Mouse (Mus musculus) CH12.LX (cell line): ENCODE results near the gene Stk25. TPM values are rescaled to one million over a fixed set of nuclear protein-coding genes. Genes with fewer than 3 reads are reported as not detected.

Source experiments
- DNase-seq: peaks from one replicate; pipeline ENCODE4 v3.0.0-alpha.2; 2013; ENCODE audit errors: extremely low read depth
- H3K27ac ChIP-seq: 2 replicates; pipeline ENCODE4 v1.5.1; 2012; ENCODE audit warnings: low read depth, mild to moderate bottlenecking, control low read depth, moderate library complexity; ENCODE audit not compliant: insufficient read depth
- H3K27me3 ChIP-seq: replicated peaks from 2 replicates; pipeline ENCODE3; 2012; ENCODE audit warnings: inconsistent platforms
- H3K36me3 ChIP-seq, 2 experiments: replicated peaks in 1 of 2; 2 replicates each; pipeline versions ENCODE3 to v1.6.1; 2012; ENCODE audit warnings: inconsistent platforms in 1 of 2, low read length in 1 of 2, mild to moderate bottlenecking in 1 of 2, mixed read lengths in 1 of 2, moderate library complexity in 1 of 2; ENCODE audit not compliant: control insufficient read depth in 1 of 2, insufficient read depth in 1 of 2
- H3K4me1 ChIP-seq, 2 experiments: 2 replicates each; pipeline ENCODE4 v1.6.1; 2012; ENCODE audit warnings: inconsistent platforms in 1 of 2, moderate library complexity in 1 of 2; ENCODE audit not compliant: insufficient read depth in 2 of 2, control insufficient read depth in 1 of 2
- H3K4me2 ChIP-seq: 2 replicates; pipeline ENCODE4 v1.6.1; 2012; ENCODE audit warnings: low read depth, mild to moderate bottlenecking, control low read depth; ENCODE audit not compliant: poor library complexity, insufficient read depth, severe bottlenecking
- H3K4me3 ChIP-seq, 3 experiments: fragments of 150-350 bp in 1 of 3; sonication (generic) in 1 of 3; replicated peaks in 1 of 3; 2 replicates each; pipeline versions ENCODE3 to v1.5.1; 2011 to 2012; ENCODE audit warnings: low read depth in 2 of 3, low read length in 2 of 3, mild to moderate bottlenecking in 2 of 3, moderate library complexity in 2 of 3, control low read depth in 1 of 3, improper control_type of control experiment in 1 of 3, inconsistent platforms in 1 of 3, mixed read lengths in 1 of 3; ENCODE audit not compliant: poor library complexity in 1 of 3
- H3K79me2 ChIP-seq: replicated peaks from 2 replicates; pipeline ENCODE4 v1.6.1; 2012; ENCODE audit warnings: mild to moderate bottlenecking, moderate library complexity; ENCODE audit not compliant: control insufficient read depth, poor library complexity, insufficient read depth, severe bottlenecking; ENCODE audit errors: extremely low read depth
- H3K9ac ChIP-seq: 2 replicates; pipeline ENCODE4 v1.6.1; 2012; ENCODE audit warnings: low read depth, mild to moderate bottlenecking, control low read depth, moderate library complexity; ENCODE audit not compliant: insufficient read depth
- H3K9me3 ChIP-seq: replicated peaks from 2 replicates; pipeline ENCODE3; 2012; ENCODE audit warnings: low read length, inconsistent platforms, mixed read lengths
- BHLHE40 ChIP-seq: IDR thresholded peaks from 2 replicates; pipeline ENCODE4 v1.6.1; 2011; ENCODE audit warnings: mild to moderate bottlenecking, low read depth, low read length, improper control_type of control experiment
- E2F4 ChIP-seq: IDR thresholded peaks from 2 replicates; pipeline ENCODE4 v1.6.1; 2011; ENCODE audit warnings: low read depth, low read length, improper control_type of control experiment; ENCODE audit not compliant: insufficient replicate concordance
- ETS1 ChIP-seq: conservative IDR thresholded peaks from 2 replicates; pipeline ENCODE4 v1.6.1; 2012; ENCODE audit warnings: low read depth, mild to moderate bottlenecking, inconsistent platforms, low read length, improper control_type of control experiment, moderate library complexity
- IRF4 ChIP-seq: IDR thresholded peaks from 2 replicates; pipeline ENCODE4 v1.6.1; 2014; ENCODE audit warnings: low read depth, mild to moderate bottlenecking, inconsistent platforms, low read length, improper control_type of control experiment
- MAFK ChIP-seq: IDR thresholded peaks from 2 replicates; pipeline ENCODE4 v1.6.1; 2011; ENCODE audit warnings: low read length, improper control_type of control experiment; ENCODE audit not compliant: insufficient replicate concordance
- MAX ChIP-seq: IDR thresholded peaks from 2 replicates; pipeline ENCODE4 v1.6.1; 2011; ENCODE audit warnings: low read length, improper control_type of control experiment
- MEF2A ChIP-seq: IDR thresholded peaks from 2 replicates; pipeline ENCODE4 v1.6.1; 2014; ENCODE audit warnings: low read depth, mild to moderate bottlenecking, inconsistent platforms, low read length, improper control_type of control experiment, borderline replicate concordance
- NELFE ChIP-seq: IDR thresholded peaks from 2 replicates; pipeline ENCODE4 v1.6.1; 2011; ENCODE audit warnings: low read depth, low read length, improper control_type of control experiment
- NRF1 ChIP-seq: IDR thresholded peaks from 2 replicates; pipeline ENCODE4 v1.6.1; 2014; ENCODE audit warnings: low read depth, mild to moderate bottlenecking, inconsistent platforms, low read length, improper control_type of control experiment, moderate library complexity
- RCOR1 ChIP-seq: conservative IDR thresholded peaks from 2 replicates; pipeline ENCODE4 v1.6.1; 2012; ENCODE audit warnings: low read depth, mild to moderate bottlenecking, inconsistent platforms, low read length, improper control_type of control experiment
- SMC3 ChIP-seq: IDR thresholded peaks from 2 replicates; pipeline ENCODE4 v1.6.1; 2011; ENCODE audit warnings: low read depth, low read length, improper control_type of control experiment
- TBP ChIP-seq: conservative IDR thresholded peaks from 2 replicates; pipeline ENCODE4 v1.6.1; 2011; ENCODE audit warnings: low read depth, low read length, improper control_type of control experiment
- TCF12 ChIP-seq: IDR thresholded peaks from 2 replicates; pipeline ENCODE4 v1.6.1; 2014; ENCODE audit warnings: low read depth, mild to moderate bottlenecking, inconsistent platforms, low read length, improper control_type of control experiment
- USF1 ChIP-seq: IDR thresholded peaks from 2 replicates; pipeline ENCODE4 v1.6.1; 2014; ENCODE audit warnings: low read depth, mild to moderate bottlenecking, inconsistent platforms, low read length, improper control_type of control experiment
- USF2 ChIP-seq: conservative IDR thresholded peaks from 2 replicates; pipeline ENCODE4 v1.6.1; 2011; ENCODE audit warnings: low read depth, low read length, improper control_type of control experiment
- ZMIZ1 ChIP-seq: IDR thresholded peaks from 2 replicates; pipeline ENCODE4 v1.6.1; 2012; ENCODE audit warnings: low read depth, mild to moderate bottlenecking, inconsistent platforms, low read length, improper control_type of control experiment
- ZNF384 ChIP-seq: IDR thresholded peaks from 2 replicates; pipeline ENCODE4 v1.6.1; 2012; ENCODE audit warnings: low read depth, low read length, improper control_type of control experiment, inconsistent platforms
- dilution Hi-C: fragments of 300-500 bp; cut with MboI; formaldehyde crosslinking; loops from 2 replicates; pipeline ENCODE4 v1.14.3; 2020; ENCODE audit warnings: low sequenced_read_pairs; ENCODE audit not compliant: extremely low pct_unique_long_range_greater_than_20kb, extremely low pct_ligation_motif_present
- in situ Hi-C: fragments of 300-500 bp; cut with MboI; formaldehyde crosslinking; loops from 3 replicates; pipeline ENCODE4 v1.14.3; 2019; ENCODE audit warnings: low sequenced_read_pairs, low pct_ligation_motif_present, low pct_unique_long_range_greater_than_20kb, mixed read lengths
- polyA plus RNA-seq: library from polyadenylated mRNA; unstranded; fragments of >175 nt; gene quantifications from 2 replicates; pipeline ENCODE4 v1.2.1, GENCODE M21; 2012; ENCODE audit warnings: low read depth; ENCODE audit not compliant: insufficient read length
- total RNA-seq, 2 experiments: library from RNA; depleted of rRNA; stranded (reverse); fragments of 300-350 nt in 1 of 2; fragments of >200 nt in 1 of 2; gene quantifications; 2 replicates each; pipeline ENCODE4 v1.2.3; 2012 to 2014

The Stk25 gene
- total and polyA plus RNA-seq, 3 experiments, result 24.9 to 45.1 (median 32.0) TPM

DNA sequence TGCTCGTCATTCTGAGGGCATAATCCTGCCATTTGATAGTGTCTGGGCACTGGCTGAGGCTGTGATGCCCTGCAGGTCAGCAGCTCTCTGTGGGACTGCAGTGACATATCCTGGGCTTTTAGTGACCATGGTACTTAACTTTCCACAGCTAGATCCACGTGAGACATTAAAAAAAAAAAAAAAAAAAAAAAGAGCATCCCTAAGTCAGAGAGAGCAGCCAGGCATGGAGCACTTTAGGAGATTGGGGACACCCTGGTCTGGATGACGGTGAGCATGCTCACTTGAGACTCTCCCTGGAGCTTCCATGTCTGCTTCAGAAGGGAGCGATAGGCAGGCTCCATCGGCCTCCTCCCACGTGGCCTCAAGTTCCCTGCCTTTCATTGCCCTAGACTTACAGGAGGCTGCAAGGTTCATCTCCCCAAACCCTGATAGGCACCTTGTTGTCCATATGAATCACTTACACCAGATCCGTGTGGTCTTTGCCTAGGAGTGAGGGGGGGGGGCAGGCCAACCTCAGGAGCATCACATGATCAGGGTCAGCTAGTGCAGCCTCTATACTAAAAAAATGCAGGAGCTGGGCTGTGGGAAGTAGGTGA lies 31.5 kb upstream of the Stk25 start:
- no peak overlapping the region for H3K9ac ChIP-seq
- H3K4me2 ChIP-seq, result no peak overlapping the region
- in situ Hi-C loops (no loop called here), dilution Hi-C loops (no loop called here)
- H3K27me3 ChIP-seq, result peaks cover 18% of the 10 kb centered on the region
- peaks cover 0 to 2% of the 10 kb centered on the region in 2 experiments for H3K36me3 ChIP-seq
- no peak overlapping the region for H3K27ac ChIP-seq
- DNase-seq, result no peak
- H3K9me3 ChIP-seq, result peaks cover 8% of the 10 kb centered on the region
- H3K79me2 ChIP-seq, result no peaks in the 10 kb centered on the region
- peaks cover 0 to 5% of the 10 kb centered on the region in 2 experiments; a peak in 1 of 4 replicates for H3K4me1 ChIP-seq
- TF ChIP-seq ETS1, result no peak
- TF ChIP-seq SMC3, result no peak
- no peak for TF ChIP-seq NELFE
- TF ChIP-seq IRF4, result no peak
- no peak overlapping the region for H3K4me3 ChIP-seq

DNA sequence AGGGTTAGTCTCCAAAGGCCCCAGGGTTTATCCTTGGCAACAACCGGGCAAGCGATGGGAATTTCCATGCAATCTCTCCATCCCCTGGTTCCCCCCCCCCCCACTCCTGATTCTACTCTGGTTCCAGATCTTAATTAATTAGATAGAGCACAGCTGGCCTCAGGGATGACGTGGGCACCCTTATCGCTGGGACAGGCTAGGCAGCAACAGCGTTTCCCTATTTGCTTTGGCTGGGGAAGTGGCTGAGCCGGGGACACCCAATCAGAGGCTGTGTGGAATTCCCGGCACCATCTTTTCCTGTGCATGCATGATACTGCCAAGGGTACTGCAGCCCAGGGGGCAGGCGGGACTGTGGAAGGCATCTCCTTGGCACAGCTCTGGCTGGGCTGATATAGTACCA lies 29.7 kb upstream of the Stk25 start:
- Histone ChIP-seq H3K4me2 (no peak overlapping the region), H3K9me3 (peaks cover 8% of the 10 kb centered on the region), H3K9ac (no peak overlapping the region), H3K4me3 (no peak overlapping the region), H3K27me3 (peaks cover 22% of the 10 kb centered on the region), H3K79me2 (no peaks in the 10 kb centered on the region)
- dilution Hi-C loops, result no loop called here
- DNase-seq, result no peak
- TF ChIP-seq NELFE, result no peak
- no peak for TF ChIP-seq MAX
- no peak for TF ChIP-seq E2F4
- TF ChIP-seq USF2, result no peak
- TF ChIP-seq USF1, result no peak
- no peak for TF ChIP-seq ZMIZ1
- TF ChIP-seq NRF1, result no peak
- TF ChIP-seq MAFK, result no peak
- TF ChIP-seq IRF4, result no peak
- no peak for TF ChIP-seq ZNF384
- no peak for TF ChIP-seq TBP
- no peak for TF ChIP-seq MEF2A
- TF ChIP-seq RCOR1, result no peak
- no peak for TF ChIP-seq TCF12
- no peak for TF ChIP-seq BHLHE40
- TF ChIP-seq, all 38 proteins: peak for 0
- Histone ChIP-seq H3K27ac (no peak overlapping the region), H3K4me1 (peaks cover 0 to 5% of the 10 kb centered on the region in 2 experiments; a peak in 1 of 4 replicates), H3K36me3 (peaks cover 0 to 2% of the 10 kb centered on the region in 2 experiments)
- in situ Hi-C loops, result no loop called here
